Mouse (Mus musculus) intestine, postnatal 0 days (tissue): ENCODE results near the gene Zfp383. TPM values are rescaled to one million over a fixed set of nuclear protein-coding genes. Genes with fewer than 3 reads are reported as not detected.
"Not testable (repeated sequence)": the region's sequence is repeated elsewhere in the genome, so short reads cannot be mapped to it uniquely, and the experiment has no call there.

ENCODE experiments used
- ATAC-seq: fragments of 200-750 bp; cut with Nextera tagmentation; 2 replicates; pipeline ENCODE4 v1.8.0; 2017; ENCODE audit warnings: mild to moderate bottlenecking, moderate TSS enrichment, moderate library complexity
- H3K27ac ChIP-seq: fragments of 300-500 bp; sonication (generic); 2 replicates; pipeline ENCODE4 v1.5.1; 2014; ENCODE audit warnings: mild to moderate bottlenecking, low read depth, low read length, moderate library complexity
- H3K27me3 ChIP-seq: fragments of 300-500 bp; sonication (generic); replicated peaks from 2 replicates; pipeline ENCODE4 v1.6.1; 2014; ENCODE audit warnings: low read length, mixed read lengths; ENCODE audit not compliant: control insufficient read depth, insufficient read depth
- H3K36me3 ChIP-seq: fragments of 300-500 bp; sonication (generic); 2 replicates; pipeline ENCODE4 v1.6.1; 2014; ENCODE audit warnings: mild to moderate bottlenecking, moderate library complexity; ENCODE audit not compliant: control insufficient read depth, insufficient read depth
- H3K4me1 ChIP-seq: fragments of 300-500 bp; sonication (generic); replicated peaks from 2 replicates; pipeline ENCODE4 v1.6.1; 2014; ENCODE audit warnings: antibody characterized with exemption, low read length, mixed read lengths; ENCODE audit not compliant: control insufficient read depth, insufficient read depth
- H3K4me2 ChIP-seq: fragments of 300-500 bp; sonication (generic); replicated peaks from 2 replicates; pipeline ENCODE4 v1.6.1; 2014; ENCODE audit warnings: low read depth, mild to moderate bottlenecking, moderate library complexity
- H3K4me3 ChIP-seq: fragments of 300-500 bp; sonication (generic); 2 replicates; pipeline ENCODE4 v1.5.1; 2014; ENCODE audit warnings: low read depth, low read length
- H3K9ac ChIP-seq: fragments of 300-500 bp; sonication (generic); 2 replicates; pipeline ENCODE4 v1.6.1; 2014; ENCODE audit warnings: mild to moderate bottlenecking, low read depth, low read length
- H3K9me3 ChIP-seq: fragments of 300-500 bp; sonication (generic); 2 replicates; pipeline ENCODE4 v1.6.1; 2016; ENCODE audit warnings: mixed run types; ENCODE audit not compliant: control insufficient read depth
- CTCF ChIP-seq: sonication (generic); IDR thresholded peaks from 2 replicates; pipeline ENCODE4 v1.5.1; 2016; ENCODE audit warnings: low read depth, mild to moderate bottlenecking, control low read depth, antibody characterized with exemption, moderate library complexity
- WGBS: fragments of 180-500 bp; shearing (Covaris S2); extraction: QIAGEN DNeasy Blood & Tissue Kit; methylation state at CpG from one replicate; pipeline ENCODE4 v1.1.7; 2014; 5-methylcytosine and 5-hydroxymethylcytosine counted together
- polyA plus RNA-seq: library from polyadenylated mRNA; unstranded; fragments of >200 nt; fragmentation: Nextera tagmentation; extraction: Ambion mirVana; gene quantifications from 2 replicates; pipeline ENCODE4 v1.2.1, GENCODE M21; 2015

The Zfp383 gene
- polyA plus RNA-seq, 1 experiment from 2014 or later, result 1.4 TPM

DNA sequence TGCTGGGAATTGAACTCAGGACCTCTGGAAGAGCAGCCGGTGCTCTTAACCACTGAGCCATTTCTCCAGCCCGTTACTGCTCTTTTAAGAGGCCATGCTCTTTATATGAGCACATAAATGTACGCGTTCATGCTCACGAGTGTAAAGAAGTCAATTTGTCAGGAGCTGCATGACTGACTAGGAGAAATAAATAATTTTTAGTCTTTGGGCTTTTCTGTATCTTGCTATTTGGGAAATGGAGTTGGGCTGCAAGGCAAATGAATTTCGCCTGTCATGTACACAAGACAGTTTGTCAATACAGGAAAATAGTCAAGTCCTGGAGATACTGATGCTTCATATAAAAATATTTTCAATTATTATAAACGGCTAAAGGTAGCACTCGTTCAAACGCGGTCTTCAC, 45.1 kb downstream of the Zfp383 start:
- H3K27me3 ChIP-seq, result no peaks in the 10 kb centered on the region
- H3K4me1 ChIP-seq, result no peaks in the 10 kb centered on the region
- peak overlapping the region; percentile 77 for H3K4me3 ChIP-seq
- 0 out of 2 replicates have a peak, but pooled peaks have one; percentile 7 for TF ChIP-seq CTCF
- H3K36me3 ChIP-seq, result no peaks in the 10 kb centered on the region
- H3K27ac ChIP-seq, result no peak overlapping the region
- no peak for ATAC-seq
- peak overlapping the region; percentile 70 for H3K9ac ChIP-seq
- peak overlapping the region; percentile 82 for H3K4me2 ChIP-seq
- H3K9me3 ChIP-seq, result no peaks in the 10 kb centered on the region
- 42% methylated on average over 10 of the region's 10 CpGs for WGBS

DNA sequence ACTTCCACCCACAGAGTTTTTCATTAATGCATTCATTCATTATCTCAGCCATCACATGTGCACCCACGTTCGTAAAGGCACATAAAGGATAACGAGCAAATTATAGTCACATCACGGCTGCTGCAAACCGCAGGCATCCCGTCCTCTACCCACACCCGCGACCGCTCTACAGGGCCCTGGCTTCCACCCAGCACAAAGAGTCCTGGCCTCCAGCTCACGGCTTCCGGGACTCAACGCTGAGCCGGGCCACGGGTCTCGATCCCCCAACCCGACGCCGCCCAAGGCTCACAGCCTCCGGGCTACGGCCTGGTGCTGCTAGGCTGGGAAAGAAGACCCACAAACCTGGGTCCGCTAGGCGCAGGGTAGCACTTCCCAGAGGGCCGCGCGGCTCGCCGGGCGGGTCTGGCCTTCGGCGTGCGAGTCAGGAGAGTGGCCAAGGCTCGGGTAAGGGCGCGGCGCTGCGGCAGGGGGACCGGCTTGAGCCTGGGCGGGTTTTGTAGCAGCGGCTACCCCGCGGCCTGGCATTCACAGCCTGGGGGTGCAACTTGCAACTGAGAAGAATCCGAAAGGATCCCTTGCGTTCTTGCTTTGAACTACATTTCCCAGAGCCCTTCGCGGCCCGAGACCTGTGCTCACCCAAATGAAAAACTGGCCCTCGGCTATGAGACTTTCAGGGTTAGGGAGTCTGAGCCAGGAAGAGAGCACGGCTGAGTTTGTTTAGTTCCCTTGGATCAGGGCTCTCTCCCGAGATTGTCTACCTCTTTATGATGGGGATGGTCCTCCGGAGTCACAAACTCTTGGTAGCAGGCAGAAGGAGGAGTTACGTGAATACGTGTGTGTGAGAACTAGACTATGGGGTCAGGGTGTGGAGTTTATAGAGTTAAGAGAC, 45.7 kb downstream of the Zfp383 start, which contains the start of gene Zfp74:
Gene Zfp74, minus strand, starts transcription at position 577 of the 889 bp plus-strand sequence.
- Histone ChIP-seq H3K27me3 (no peaks in the 10 kb centered on the region), H3K4me1 (no peaks in the 10 kb centered on the region), H3K4me3 (peak within 1 kb of the TSS; percentile 77), H3K4me2 (peak within 1 kb of the TSS; percentile 82), H3K27ac (peak within 1 kb of the TSS; percentile 79), H3K9me3 (no peaks in the 10 kb centered on the region), H3K9ac (peak within 1 kb of the TSS; percentile 70), H3K36me3 (no peaks in the 10 kb centered on the region)
- peak; percentile 81 for ATAC-seq
- peak; percentile 24 for TF ChIP-seq CTCF
- WGBS, result under 1% methylated on average over 52 of the region's 52 CpGs

DNA sequence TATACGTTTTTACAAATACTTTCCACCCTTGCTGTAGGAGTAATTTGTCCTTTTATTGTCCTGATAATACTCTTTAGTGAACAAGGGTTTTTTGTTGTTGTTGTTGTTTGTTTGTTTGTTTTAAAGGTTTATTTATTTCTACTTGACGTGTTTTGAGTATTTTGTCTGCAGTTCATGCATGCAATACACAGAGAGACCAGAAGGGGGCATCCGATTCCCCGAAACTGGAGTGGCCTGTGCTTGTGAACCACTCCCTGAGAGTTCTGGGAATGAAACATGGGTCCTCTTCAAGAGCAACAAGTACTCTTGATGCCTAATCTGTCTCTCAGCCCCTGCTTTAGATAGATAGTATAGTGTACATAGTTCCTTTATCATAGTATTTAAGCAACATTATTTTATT, 46.7 kb downstream of the Zfp383 start:
- peak; percentile 79 for TF ChIP-seq CTCF
- 25% methylated on average over 4 of the region's 4 CpGs for WGBS
- H3K36me3 ChIP-seq, result no peaks in the 10 kb centered on the region
- H3K9me3 ChIP-seq, result no peaks in the 10 kb centered on the region
- no peak overlapping the region for H3K27ac ChIP-seq
- ATAC-seq, result no peak
- no peaks in the 10 kb centered on the region for H3K27me3 ChIP-seq
- H3K4me1 ChIP-seq, result no peaks in the 10 kb centered on the region
- H3K9ac ChIP-seq, result no peak overlapping the region
- H3K4me3 ChIP-seq, result peak overlapping the region; percentile 77
- H3K4me2 ChIP-seq, result peak overlapping the region; percentile 82

DNA sequence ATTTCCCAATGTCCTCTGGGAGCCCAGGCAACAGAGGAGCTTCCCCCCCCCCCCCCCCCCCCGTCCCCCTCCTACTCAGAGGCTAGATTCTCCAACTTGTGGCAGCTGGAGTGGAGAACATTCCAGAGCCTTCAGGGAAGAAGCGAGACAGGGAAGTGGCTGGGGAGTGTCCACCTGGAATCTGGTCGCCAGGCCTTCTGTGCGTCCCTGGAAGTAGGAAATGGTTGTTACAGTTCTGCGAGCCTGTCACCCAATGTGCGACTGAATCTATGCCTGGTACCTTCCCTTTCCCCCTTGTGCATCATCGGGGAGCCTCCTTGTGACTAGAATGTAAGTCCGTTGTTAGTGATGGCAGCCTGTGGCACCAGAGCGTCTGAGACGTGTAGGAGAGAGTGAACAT, 48.2 kb downstream of the Zfp383 start:
- WGBS, result 50% methylated on average over 10 of the region's 10 CpGs
- H3K4me2 ChIP-seq, result no peak overlapping the region
- H3K4me1 ChIP-seq, result no peaks in the 10 kb centered on the region
- no peak for ATAC-seq
- no peak for TF ChIP-seq CTCF
- H3K9me3 ChIP-seq, result no peaks in the 10 kb centered on the region
- H3K4me3 ChIP-seq, result no peak overlapping the region
- no peak overlapping the region for H3K9ac ChIP-seq
- no peak overlapping the region for H3K27ac ChIP-seq
- no peaks in the 10 kb centered on the region for H3K27me3 ChIP-seq
- no peaks in the 10 kb centered on the region for H3K36me3 ChIP-seq

DNA sequence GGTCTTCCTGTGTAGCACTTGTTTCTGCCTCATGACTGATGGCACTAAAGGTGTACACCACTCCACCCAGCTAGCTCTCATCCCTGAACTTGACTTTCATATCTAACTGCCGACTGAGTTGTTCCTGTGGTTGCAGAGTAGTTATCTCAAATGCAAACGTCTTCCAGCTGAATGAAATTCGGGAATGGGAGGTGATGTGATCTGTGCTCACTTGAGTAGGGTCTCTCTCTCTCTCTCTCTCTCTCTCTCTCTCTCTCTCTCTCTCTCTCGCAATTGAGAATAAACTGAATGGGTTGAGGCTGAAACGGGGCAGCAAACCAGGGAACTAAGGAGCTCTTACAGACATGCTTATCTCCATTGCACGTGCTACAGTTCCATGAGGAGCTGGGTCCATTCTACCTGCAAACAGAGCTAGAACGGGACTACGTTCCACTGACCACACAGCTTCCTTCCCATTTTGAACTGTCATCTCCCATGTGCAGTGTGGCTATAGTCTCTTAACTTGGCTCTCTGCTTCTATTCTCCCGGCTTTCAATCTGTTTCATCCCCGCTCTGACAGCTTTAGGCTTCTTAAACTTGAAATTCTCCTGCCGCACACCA, 50.2 kb downstream of the Zfp383 start:
- Histone ChIP-seq H3K27ac (no peak overlapping the region), H3K9ac (no peak overlapping the region), H3K27me3 (no peaks in the 10 kb centered on the region), H3K4me3 (no peak overlapping the region), H3K4me1 (no peaks in the 10 kb centered on the region), H3K4me2 (no peak overlapping the region), H3K9me3 (no peaks in the 10 kb centered on the region), H3K36me3 (no peaks in the 10 kb centered on the region)
- TF ChIP-seq CTCF, result no peak
- WGBS, result 82% methylated on average over 11 of the region's 11 CpGs
- ATAC-seq, result no peak

DNA sequence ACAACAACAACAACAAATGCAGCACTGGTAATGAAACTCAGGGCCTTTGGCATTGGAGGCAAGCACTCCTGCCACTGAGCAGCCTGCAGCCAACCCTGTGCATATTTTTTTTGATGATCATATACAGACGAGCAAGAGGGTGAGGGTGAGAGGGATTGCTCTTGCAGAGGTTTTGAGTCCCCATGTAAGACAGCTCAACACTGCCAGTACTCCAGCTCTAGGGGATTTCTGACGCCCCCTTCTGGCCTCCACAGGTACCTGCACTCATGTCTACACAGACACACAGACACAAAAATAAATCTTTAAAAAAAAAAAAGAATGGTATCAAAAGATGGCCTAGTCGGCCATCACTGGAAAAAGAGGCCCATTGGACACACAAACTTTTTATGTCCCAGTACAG, 51.0 kb downstream of the Zfp383 start:
- no peak overlapping the region for H3K27ac ChIP-seq
- H3K4me3 ChIP-seq, result no peak overlapping the region
- H3K4me1 ChIP-seq, result no peaks in the 10 kb centered on the region
- no peak overlapping the region for H3K9ac ChIP-seq
- no peak for TF ChIP-seq CTCF
- 53% methylated on average over 3 of the region's 3 CpGs for WGBS
- no peaks in the 10 kb centered on the region for H3K9me3 ChIP-seq
- no peaks in the 10 kb centered on the region for H3K36me3 ChIP-seq
- H3K27me3 ChIP-seq, result no peaks in the 10 kb centered on the region
- ATAC-seq, result no peak
- H3K4me2 ChIP-seq, result no peak overlapping the region

DNA sequence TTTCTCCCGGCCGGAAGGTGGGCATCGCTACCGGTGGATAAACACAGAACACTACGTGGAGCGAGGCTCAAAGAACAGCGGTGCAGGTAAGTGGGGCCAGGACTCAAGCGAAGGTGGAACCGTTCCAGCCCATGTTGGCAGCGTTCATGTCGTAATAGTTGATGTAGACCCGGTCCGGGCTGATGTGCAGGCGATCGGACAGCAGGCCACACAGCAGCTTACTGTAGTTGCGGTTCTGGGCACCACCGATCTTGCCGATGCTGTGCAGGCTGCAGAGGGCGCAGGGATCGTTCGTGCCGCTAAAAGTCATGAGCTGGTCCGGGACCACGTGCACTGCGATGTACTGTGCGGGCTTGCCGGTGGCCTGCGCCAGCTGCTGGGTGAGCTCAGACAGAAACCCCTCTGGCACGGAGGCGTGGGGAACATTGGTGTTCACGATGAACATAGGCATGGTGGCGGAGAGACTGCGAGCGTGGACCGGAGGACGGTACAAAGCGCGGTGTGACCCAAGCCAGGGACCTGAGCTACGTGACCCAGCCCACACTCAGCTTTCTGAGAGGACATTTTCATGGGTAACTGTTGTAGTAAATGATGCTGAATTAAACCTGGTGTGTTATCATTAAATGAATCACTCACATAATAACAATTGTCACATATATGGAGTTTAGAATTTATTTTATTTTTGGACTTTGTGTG, 57.2 kb downstream of the Zfp383 start:
- H3K4me3 ChIP-seq, H3K27me3 ChIP-seq, H3K4me2 ChIP-seq, H3K4me1 ChIP-seq, H3K9me3 ChIP-seq, H3K36me3 ChIP-seq, H3K27ac ChIP-seq, H3K9ac ChIP-seq, ATAC-seq: not testable (repeated sequence)
- WGBS, result 53% methylated on average over 28 of the region's 39 CpGs
